Mouse (Mus musculus) kidney, adult 2 months (tissue): ENCODE results near the gene Gpat2. TPM values are rescaled to one million over a fixed set of nuclear protein-coding genes. Genes with fewer than 3 reads are reported as not detected.

Experiments
- DNase-seq: peaks from one replicate; pipeline ENCODE4 v3.0.0; 2021
- H3K27ac ChIP-seq: fragments of 200-500 bp; 2 replicates; pipeline ENCODE4 v1.5.1; 2012; ENCODE audit warnings: low read depth, low read length, control low read depth, inconsistent platforms; ENCODE audit not compliant: insufficient read depth
- H3K27me3 ChIP-seq: fragments of 200-500 bp; replicated peaks from 2 replicates; pipeline ENCODE4 v1.6.1; 2012; ENCODE audit warnings: mild to moderate bottlenecking, moderate library complexity, low read length, inconsistent platforms; ENCODE audit not compliant: control insufficient read depth, insufficient read depth
- H3K36me3 ChIP-seq: fragments of 200-500 bp; 2 replicates; pipeline ENCODE4 v1.6.1; 2012; ENCODE audit warnings: mild to moderate bottlenecking, moderate library complexity, low read length, inconsistent platforms; ENCODE audit not compliant: control insufficient read depth, insufficient read depth
- H3K4me1 ChIP-seq: fragments of 200-500 bp; 2 replicates; pipeline ENCODE4 v1.6.1; 2011; ENCODE audit warnings: low read length; ENCODE audit not compliant: control insufficient read depth, insufficient read depth
- H3K4me3 ChIP-seq: fragments of 200-500 bp; 2 replicates; pipeline ENCODE4 v1.5.1; 2011; ENCODE audit warnings: mild to moderate bottlenecking, low read depth, low read length, control low read depth; ENCODE audit not compliant: insufficient read depth
- CTCF ChIP-seq: fragments of 200-500 bp; conservative IDR thresholded peaks from 2 replicates; pipeline ENCODE4 v1.5.1; 2011; ENCODE audit warnings: low read depth, mild to moderate bottlenecking, control low read depth, low read length, moderate library complexity, mixed read lengths; ENCODE audit not compliant: insufficient read depth, insufficient read length
- POLR2A ChIP-seq: fragments of 200-500 bp; IDR thresholded peaks from one replicate; pipeline ENCODE4 v1.6.1; 2011; ENCODE audit warnings: low read depth, low read length, control low read depth
- WGBS: fragments of 180-500 bp; shearing (Covaris S2); methylation state at CpG from one replicate; pipeline ENCODE4 v1.1.7; 2018; 5-methylcytosine and 5-hydroxymethylcytosine counted together
- polyA plus RNA-seq: library from polyadenylated mRNA; depleted of rRNA; stranded (reverse); fragments of >200 nt; gene quantifications from 2 replicates; pipeline ENCODE4 v1.2.3, GENCODE M21; 2012

The Gpat2 gene
- polyA plus RNA-seq, 1 experiment, result 1.4 TPM

GRCm38 (mm10) chr2:127444055-127444789 is 19.2 kb downstream of the Gpat2 start, which contains the start of gene Fahd2a:
Fahd2a (minus strand) TSS chr2:127444565.
- Histone ChIP-seq H3K4me3 (peak within 1 kb of the TSS; percentile 75), H3K27me3 (no peaks in the 10 kb centered on the region), H3K27ac (peak within 1 kb of the TSS; percentile 37), H3K36me3 (no peaks in the 10 kb centered on the region), H3K4me1 (peaks cover 12% of the 10 kb centered on the region)
- 3% methylated on average over 37 of the region's 37 CpGs for WGBS
- peak; percentile 94 for DNase-seq
- TF ChIP-seq CTCF (0 out of 2 replicates have a peak, but pooled peaks have one; percentile 11), POLR2A (no peak)

GRCm38 (mm10) chr2:127446847-127447246 is 21.8 kb downstream of the Gpat2 start:
- H3K27me3 ChIP-seq, result no peaks in the 10 kb centered on the region
- no peak for TF ChIP-seq POLR2A
- no peak for TF ChIP-seq CTCF
- no peak for DNase-seq
- no peak overlapping the region for H3K27ac ChIP-seq
- WGBS, result 63% methylated on average over 3 of the region's 3 CpGs
- no peak overlapping the region for H3K4me3 ChIP-seq
- H3K36me3 ChIP-seq, result no peaks in the 10 kb centered on the region
- H3K4me1 ChIP-seq, result peaks cover 33% of the 10 kb centered on the region

- H3K27ac ChIP-seq, result peak overlapping the region; percentile 88
- DNase-seq, result peak; percentile 88
- WGBS, result 15% methylated on average over 7 of the region's 7 CpGs
Measured at GRCm38 (mm10) chr2:127449691-127450090, 24.7 kb downstream of the Gpat2 start.

GRCm38 (mm10) chr2:127451748-127452147 is 26.7 kb downstream of the Gpat2 start:
- Histone ChIP-seq H3K4me1 (peaks cover 40% of the 10 kb centered on the region), H3K27ac (peak overlapping the region; percentile 75), H3K36me3 (no peaks in the 10 kb centered on the region), H3K27me3 (no peaks in the 10 kb centered on the region), H3K4me3 (no peak overlapping the region)
- TF ChIP-seq POLR2A (no peak), CTCF (no peak)
- 26% methylated on average over 6 of the region's 6 CpGs for WGBS
- DNase-seq, result peak; percentile 65

More at GRCm38 (mm10) chr2:127449691-127450090, 24.7 kb downstream of the Gpat2 start:
- H3K27me3 ChIP-seq, result no peaks in the 10 kb centered on the region
- no peak for TF ChIP-seq POLR2A
- TF ChIP-seq CTCF, result no peak
- no peak overlapping the region for H3K4me3 ChIP-seq
- H3K36me3 ChIP-seq, result no peaks in the 10 kb centered on the region
- H3K4me1 ChIP-seq, result peaks cover 40% of the 10 kb centered on the region

GRCm38 (mm10) chr2:127453141-127453540 is 28.1 kb downstream of the Gpat2 start:
- peak overlapping the region; percentile 42 for H3K4me3 ChIP-seq
- peaks cover 39% of the 10 kb centered on the region for H3K4me1 ChIP-seq
- TF ChIP-seq CTCF (no peak), POLR2A (no peak)
- DNase-seq, result peak; percentile 74
- 49% methylated on average over 9 of the region's 9 CpGs for WGBS
- peak overlapping the region; percentile 85 for H3K27ac ChIP-seq
- no peaks in the 10 kb centered on the region for H3K36me3 ChIP-seq
- H3K27me3 ChIP-seq, result no peaks in the 10 kb centered on the region

GRCm38 (mm10) chr2:127453764-127454163 is 28.8 kb downstream of the Gpat2 start:
- WGBS, result 4% methylated on average over 5 of the region's 5 CpGs
- Histone ChIP-seq H3K4me3 (no peak overlapping the region), H3K27me3 (no peaks in the 10 kb centered on the region), H3K36me3 (no peaks in the 10 kb centered on the region), H3K27ac (peak overlapping the region; percentile 10; the same call in 1 of the 2 replicates), H3K4me1 (peaks cover 35% of the 10 kb centered on the region)
- peak; percentile 86 for DNase-seq
- TF ChIP-seq POLR2A (no peak), CTCF (peak; percentile 86)

- Histone ChIP-seq H3K4me3 (no peak overlapping the region), H3K4me1 (no peaks in the 10 kb centered on the region), H3K36me3 (no peaks in the 10 kb centered on the region), H3K27me3 (no peaks in the 10 kb centered on the region), H3K27ac (no peak overlapping the region)
- WGBS, result 81% methylated on average over 2 of the region's 2 CpGs
- DNase-seq, result no peak
- TF ChIP-seq CTCF (no peak), POLR2A (no peak)
Measured at GRCm38 (mm10) chr2:127459341-127459740, 34.3 kb downstream of the Gpat2 start.
